In the genomic region with DNA sequence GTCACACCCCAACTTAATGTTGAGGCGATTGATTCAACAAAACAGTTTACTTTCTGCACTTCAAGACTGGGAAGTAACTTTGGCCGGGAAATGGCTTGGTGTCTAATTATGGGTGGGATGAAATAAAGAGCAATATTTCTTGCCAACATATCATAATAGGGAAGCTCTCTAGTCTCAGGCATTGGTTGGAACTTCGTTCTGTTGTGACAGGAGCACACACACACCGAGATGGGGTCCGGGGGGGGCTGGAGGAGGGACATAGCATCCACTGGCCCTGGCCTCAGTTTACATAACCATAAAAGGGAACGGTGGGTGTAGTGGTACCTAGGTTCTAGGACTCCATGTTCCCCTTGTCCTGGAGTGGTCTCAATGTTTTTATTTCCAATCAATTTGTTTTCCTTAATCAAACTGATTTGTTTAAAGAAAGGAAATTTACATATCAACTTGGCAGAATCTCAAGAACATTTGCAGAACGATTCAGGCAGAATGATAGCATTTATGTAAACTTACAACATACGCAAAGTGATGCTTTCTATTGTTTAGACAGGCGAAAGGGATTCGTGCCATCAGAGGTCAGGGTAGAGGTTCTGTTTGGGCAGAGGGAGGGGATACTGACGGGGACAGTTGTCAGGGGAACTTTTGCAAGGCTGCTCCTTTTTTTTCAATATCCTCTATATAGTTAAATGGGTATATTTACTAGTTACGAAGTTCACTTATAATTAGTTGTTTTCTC, we compare ENCODE assay signal across 28 mouse cellular contexts. TPM values are rescaled to one million over a fixed set of nuclear protein-coding genes. Genes with fewer than 3 reads are reported as not detected.
DNase-seq lines count a peak whose midpoint lies in the region; ATAC-seq and TF ChIP-seq lines count a peak whose summit lies in the region.
"Had no signal": no experiment of that assay in that cellular context is flagged by ENCODE, and none has a peak within 500 bp of the region (broad histone marks: within the 10 kb centered on the region; RNA-seq: fewer than 3 reads in every experiment).

No protein-coding gene starts in this region.

- ATAC-seq in lung, embryonic 15.5 days (ENCODE audit: borderline replicate concordance, extremely low read depth, low FRiP score, low TSS enrichment): peak; percentile 75; the same call in 1 of the 2 replicates
- peak; percentile 37; the same call in 1 of the 2 replicates for ATAC-seq in lung, postnatal 0 days
- ATAC-seq: forebrain, embryonic 15.5 days had no signal

- H3K27ac ChIP-seq in lung, embryonic 15.5 days: peak overlapping the region; percentile 42; the same call in 1 of the 2 replicates
- H3K27ac ChIP-seq in lung, postnatal 0 days (ENCODE audit: low read length): no peak overlapping the region
- H3K27ac ChIP-seq: embryonic facial prominence, embryonic 13.5 days; embryonic facial prominence, embryonic 15.5 days; forebrain, embryonic 10.5 days; forebrain, embryonic 12.5 days; forebrain, embryonic 15.5 days had no signal

- no peaks in the 10 kb centered on the region for H3K9me3 ChIP-seq in lung, embryonic 15.5 days
- no peaks in the 10 kb centered on the region for H3K9me3 ChIP-seq in lung, postnatal 0 days (ENCODE audit: low read length)
- H3K9me3 ChIP-seq: embryonic facial prominence, embryonic 13.5 days; embryonic facial prominence, embryonic 15.5 days; forebrain, embryonic 10.5 days; forebrain, embryonic 12.5 days; forebrain, embryonic 15.5 days had no signal

- peaks cover 11% of the 10 kb centered on the region; the same call in 1 of the 2 replicates for H3K4me1 ChIP-seq in lung, embryonic 15.5 days
- H3K4me1 ChIP-seq in lung, adult 2 months (ENCODE audit: control insufficient read depth, insufficient read depth, low read length): no peaks in the 10 kb centered on the region
- H3K4me1 ChIP-seq in lung, postnatal 0 days (ENCODE audit: insufficient read depth, low read depth, low read length): no peaks in the 10 kb centered on the region
- H3K4me1 ChIP-seq: embryonic facial prominence, embryonic 13.5 days; embryonic facial prominence, embryonic 15.5 days; forebrain, embryonic 10.5 days; forebrain, embryonic 12.5 days; forebrain, embryonic 15.5 days had no signal

- peak; percentile 18 for DNase-seq in heart, adult 11 months
- DNase-seq in heart, adult 18-20 months: no peak
- no peak for DNase-seq in lung, adult 2 months
- DNase-seq in lung, postnatal 0 days (ENCODE audit: low spot score): peak; percentile 32
- DNase-seq in lung, postnatal 4 days: no peak
- DNase-seq in lung, postnatal 36 days: peak; percentile 26
- DNase-seq in ovary, postnatal 10 days (ENCODE audit: low spot score): no peak
- DNase-seq: adrenal gland, adult 2 months; adrenal gland, postnatal 10 days; adrenal gland, postnatal 25 days; cerebellum, adult 11 months; cerebellum, adult 18-20 months; cerebellum, adult 8-10 months; cerebellum, adult 9-11 months; cerebellum, postnatal 14 days; cerebellum, postnatal 36 days; embryo, embryonic 11 days had no signal

- no peaks in the 10 kb centered on the region for H3K27me3 ChIP-seq in lung, embryonic 15.5 days
- no peaks in the 10 kb centered on the region for H3K27me3 ChIP-seq in lung, postnatal 0 days (replicated peaks; ENCODE audit: insufficient read depth, low read length)
- H3K27me3 ChIP-seq: embryonic facial prominence, embryonic 13.5 days; embryonic facial prominence, embryonic 15.5 days; forebrain, embryonic 15.5 days had no signal

- H3K9ac ChIP-seq in lung, embryonic 15.5 days: no peak overlapping the region
- no peak overlapping the region for H3K9ac ChIP-seq in lung, postnatal 0 days (replicated peaks; ENCODE audit: low read depth)
- H3K9ac ChIP-seq: embryonic facial prominence, embryonic 13.5 days; embryonic facial prominence, embryonic 15.5 days; forebrain, embryonic 12.5 days; forebrain, embryonic 15.5 days had no signal

- no peak for TF ChIP-seq CTCF in lung, adult 2 months (IDR thresholded peaks at IDR 0.05; ENCODE audit: insufficient read depth, low read length)
- TF ChIP-seq CTCF in lung, postnatal 0 days (IDR thresholded peaks at IDR 0.05): no peak

- TF ChIP-seq EP300 in lung, postnatal 0 days (IDR thresholded peaks at IDR 0.05): peak; percentile 42; the same call in 1 of the 2 replicates

- H3K4me3 ChIP-seq in lung, embryonic 15.5 days: no peak overlapping the region
- no peak overlapping the region for H3K4me3 ChIP-seq in lung, adult 2 months (replicated peaks; ENCODE audit: extremely low read depth, low read depth, low read length)
- H3K4me3 ChIP-seq in lung, postnatal 0 days (ENCODE audit: low read depth, low read length): no peak overlapping the region
- H3K4me3 ChIP-seq: embryonic facial prominence, embryonic 13.5 days; embryonic facial prominence, embryonic 15.5 days; erythroblast, embryonic 14.5 days; forebrain, embryonic 10.5 days; forebrain, embryonic 12.5 days; forebrain, embryonic 15.5 days had no signal

- TF ChIP-seq POLR2A in lung, adult 2 months (IDR thresholded peaks at IDR 0.05; ENCODE audit: borderline replicate concordance, extremely low read depth, low read depth, low read length): no peak

- no peak overlapping the region for H3K4me2 ChIP-seq in lung, embryonic 15.5 days
- no peak overlapping the region for H3K4me2 ChIP-seq in lung, postnatal 0 days (replicated peaks; ENCODE audit: low read depth, low read length)
- H3K4me2 ChIP-seq: embryonic facial prominence, embryonic 13.5 days; embryonic facial prominence, embryonic 15.5 days; forebrain, embryonic 12.5 days; forebrain, embryonic 15.5 days had no signal

- H3K36me3 ChIP-seq in lung, embryonic 15.5 days: no peaks in the 10 kb centered on the region
- no peaks in the 10 kb centered on the region for H3K36me3 ChIP-seq in lung, postnatal 0 days (ENCODE audit: insufficient read depth, low read length)
- H3K36me3 ChIP-seq: embryonic facial prominence, embryonic 13.5 days; embryonic facial prominence, embryonic 15.5 days; forebrain, embryonic 10.5 days; forebrain, embryonic 12.5 days; forebrain, embryonic 15.5 days had no signal

- 28% methylated on average over 12 of the region's 12 CpGs for WGBS in lung, embryonic 15.5 days
- WGBS in lung, adult 2 months: 40% methylated on average over 12 of the region's 12 CpGs
- WGBS in lung, postnatal 0 days: 38% methylated on average over 12 of the region's 12 CpGs

RNA-seq across cellular contexts. Expression of a gene that starts 9.1 kb away (rescaled TPM):
- under 1 TPM; 0.07 to 0.13 TPM for total RNA-seq in heart, adult 18-20 months (2021)
- polyA plus RNA-seq in lung, embryonic 15.5 days (2015; fragmentation: Nextera tagmentation; extraction: Ambion mirVana): 0.25 and 0.72 TPM in 2 replicates
- 10.9 and 13.6 TPM in 2 replicates for polyA plus RNA-seq in lung, adult 2 months (2012; rRNA removed)
- 0.63 and 0.93 TPM in 2 replicates for polyA plus RNA-seq in lung, postnatal 0 days (2015; fragmentation: Nextera tagmentation; extraction: Ambion mirVana)
- total RNA-seq: common myeloid progenitor, adult 5-6 weeks; MEL had no signal
- polyA plus RNA-seq: C2C12; erythroblast, embryonic 14.5 days; forebrain, embryonic 10.5 days; forebrain, embryonic 12.5 days had no signal

RNA-seq across cellular contexts. Expression of a gene that starts 49.6 kb away (rescaled TPM):
- not detected for total RNA-seq in heart, adult 18-20 months (2021)
- polyA plus RNA-seq in lung, embryonic 15.5 days (2015; fragmentation: Nextera tagmentation; extraction: Ambion mirVana): 0.21 and 0.40 TPM in 2 replicates
- 9.6 TPM in 1 of 2 replicates, not detected in the other for polyA plus RNA-seq in lung, adult 2 months (2012; rRNA removed)
- polyA plus RNA-seq in lung, postnatal 0 days (2015; fragmentation: Nextera tagmentation; extraction: Ambion mirVana): 0.13 TPM in 1 of 2 replicates, not detected in the other
- total RNA-seq: adrenal gland, postnatal 25 days had no signal
- polyA plus RNA-seq: adrenal gland, adult 2 months; C2C12; embryonic facial prominence, embryonic 11.5 days; erythroblast, embryonic 14.5 days had no signal

Comparison
In these comparisons a context has a peak if more than half of its experiments do, and no peak if none do; other contexts are left out.
1. DNase-seq: peak in heart, adult 11 months (single experiment), lung, postnatal 0 days (single experiment) and lung, postnatal 36 days (single experiment); none in heart, adult 18-20 months (0 of 2), lung, adult 2 months (single experiment), lung, postnatal 4 days (0 of 2) and ovary, postnatal 10 days (single experiment).